Mouse (Mus musculus) MEL (cell line): ENCODE results near the gene Hmgcr. TPM values are rescaled to one million over a fixed set of nuclear protein-coding genes. Genes with fewer than 3 reads are reported as not detected.

Experiments used
- DNase-seq: peaks from one replicate; pipeline ENCODE4 v3.0.0; 2011; ENCODE audit warnings: low read depth, low spot score
- H3K27ac ChIP-seq: 2 replicates; pipeline ENCODE4 v1.5.1; 2012; ENCODE audit warnings: low read depth, mild to moderate bottlenecking, control low read depth, low read length, moderate library complexity; ENCODE audit not compliant: control insufficient read depth
- H3K27me3 ChIP-seq, 2 experiments: fragments of 150-350 bp in 1 of 2; sonication (generic) in 1 of 2; 2 replicates each; pipeline ENCODE4 v1.6.1; 2012; ENCODE audit warnings: low read length in 2 of 2, mild to moderate bottlenecking in 2 of 2, improper control_type of control experiment in 1 of 2, moderate library complexity in 1 of 2; ENCODE audit not compliant: insufficient read depth in 2 of 2, control insufficient read depth in 1 of 2
- H3K36me3 ChIP-seq, 2 experiments: 2 replicates each; pipeline ENCODE4 v1.6.1; 2012 to 2014; ENCODE audit warnings: low read length in 2 of 2, improper control_type of control experiment in 1 of 2, inconsistent platforms in 1 of 2, mild to moderate bottlenecking in 1 of 2; ENCODE audit not compliant: insufficient read depth in 2 of 2, control insufficient read depth in 1 of 2
- H3K4me1 ChIP-seq, 2 experiments: fragments of 150-350 bp in 1 of 2; sonication (generic) in 1 of 2; 2 replicates each; pipeline ENCODE4 v1.6.1; 2012; ENCODE audit warnings: low read length in 2 of 2, improper control_type of control experiment in 1 of 2, mild to moderate bottlenecking in 1 of 2; ENCODE audit not compliant: insufficient read depth in 2 of 2, control insufficient read depth in 1 of 2
- H3K4me3 ChIP-seq, 2 experiments: fragments of 150-350 bp in 1 of 2; sonication (generic) in 1 of 2; 2 replicates each; pipeline ENCODE4 v1.5.1; 2012; ENCODE audit warnings: low read depth in 2 of 2, low read length in 2 of 2, mild to moderate bottlenecking in 2 of 2, moderate library complexity in 2 of 2, control low read depth in 1 of 2, improper control_type of control experiment in 1 of 2; ENCODE audit not compliant: control insufficient read depth in 1 of 2, insufficient read depth in 1 of 2
- H3K79me2 ChIP-seq: 2 replicates; pipeline ENCODE4 v1.6.1; 2012; ENCODE audit warnings: mild to moderate bottlenecking, low read length, moderate library complexity; ENCODE audit not compliant: control insufficient read depth, poor library complexity, insufficient read depth
- H3K9ac ChIP-seq: 2 replicates; pipeline ENCODE4 v1.6.1; 2012; ENCODE audit warnings: low read depth, mild to moderate bottlenecking, control low read depth, low read length, moderate library complexity; ENCODE audit not compliant: control insufficient read depth, poor library complexity, severe bottlenecking
- H3K9me3 ChIP-seq: fragments of 150-350 bp; sonication (generic); replicated peaks from 2 replicates; pipeline ENCODE4 v1.6.1; 2012; ENCODE audit warnings: mild to moderate bottlenecking, low read length, improper control_type of control experiment, moderate library complexity; ENCODE audit not compliant: insufficient read depth
- BHLHE40 ChIP-seq: IDR thresholded peaks from 2 replicates; pipeline ENCODE4 v1.6.1; 2012; ENCODE audit warnings: low read depth, mild to moderate bottlenecking, inconsistent platforms, low read length, improper control_type of control experiment, borderline replicate concordance
- CHD1 ChIP-seq: IDR thresholded peaks from 2 replicates; pipeline ENCODE4 v1.6.1; 2012; ENCODE audit warnings: low read depth, mild to moderate bottlenecking, inconsistent platforms, low read length, improper control_type of control experiment
- CHD2 ChIP-seq: IDR thresholded peaks from 2 replicates; pipeline ENCODE4 v1.6.1; 2011; ENCODE audit warnings: low read length, improper control_type of control experiment
- ETS1 ChIP-seq: IDR thresholded peaks from 2 replicates; pipeline ENCODE4 v1.6.1; 2012; ENCODE audit warnings: low read depth, mild to moderate bottlenecking, inconsistent platforms, low read length, improper control_type of control experiment, moderate library complexity
- KAT2A ChIP-seq: conservative IDR thresholded peaks from 2 replicates; pipeline ENCODE4 v1.6.1; 2012; ENCODE audit warnings: low read depth, low read length, improper control_type of control experiment, inconsistent platforms
- MAFK ChIP-seq: IDR thresholded peaks from 2 replicates; pipeline ENCODE4 v1.6.1; 2011; ENCODE audit warnings: low read depth, mild to moderate bottlenecking, low read length, improper control_type of control experiment, borderline replicate concordance
- MAX ChIP-seq: IDR thresholded peaks from 2 replicates; pipeline ENCODE4 v1.6.1; 2011; ENCODE audit warnings: low read length, improper control_type of control experiment
- MEF2A ChIP-seq: IDR thresholded peaks from 2 replicates; pipeline ENCODE4 v1.6.1; 2014; ENCODE audit warnings: low read depth, mild to moderate bottlenecking, inconsistent platforms, low read length, improper control_type of control experiment; ENCODE audit not compliant: poor library complexity, insufficient replicate concordance, severe bottlenecking; ENCODE audit errors: extremely low read depth
- MXI1 ChIP-seq: IDR thresholded peaks from 2 replicates; pipeline ENCODE4 v1.6.1; 2011; ENCODE audit warnings: mild to moderate bottlenecking, low read depth, low read length, improper control_type of control experiment
- MYC ChIP-seq: IDR thresholded peaks from 2 replicates; pipeline ENCODE4 v1.6.1; 2011; ENCODE audit warnings: low read depth, mild to moderate bottlenecking, low read length, improper control_type of control experiment, moderate library complexity
- NELFE ChIP-seq: IDR thresholded peaks from 2 replicates; pipeline ENCODE4 v1.6.1; 2011; ENCODE audit warnings: low read depth, low read length, improper control_type of control experiment
- RAD21 ChIP-seq: IDR thresholded peaks from 2 replicates; pipeline ENCODE4 v1.6.1; 2011; ENCODE audit warnings: mild to moderate bottlenecking, low read depth, low read length, improper control_type of control experiment
- SMC3 ChIP-seq: IDR thresholded peaks from 2 replicates; pipeline ENCODE4 v1.6.1; 2011; ENCODE audit warnings: low read depth, low read length, improper control_type of control experiment
- TBP ChIP-seq: IDR thresholded peaks from 2 replicates; pipeline ENCODE4 v1.8.0; 2011; ENCODE audit warnings: low read depth, low read length, improper control_type of control experiment
- TCF12 ChIP-seq: IDR thresholded peaks from 2 replicates; pipeline ENCODE4 v1.6.1; 2014; ENCODE audit warnings: low read depth, mild to moderate bottlenecking, inconsistent platforms, low read length, improper control_type of control experiment, moderate library complexity
- UBTF ChIP-seq: IDR thresholded peaks from 2 replicates; pipeline ENCODE4 v1.6.1; 2012; ENCODE audit warnings: low read depth, mild to moderate bottlenecking, inconsistent platforms, low read length, improper control_type of control experiment, moderate library complexity, borderline replicate concordance; ENCODE audit not compliant: insufficient read depth
- USF1 ChIP-seq: IDR thresholded peaks from 2 replicates; pipeline ENCODE4 v1.6.1; 2014; ENCODE audit warnings: low read depth, mild to moderate bottlenecking, inconsistent platforms, low read length, improper control_type of control experiment, moderate library complexity
- USF2 ChIP-seq, 2 experiments: IDR thresholded peaks; 2 replicates each; pipeline ENCODE4 v1.6.1; 2011 to 2012; ENCODE audit warnings: improper control_type of control experiment in 2 of 2, low read length in 2 of 2, borderline replicate concordance in 1 of 2, inconsistent platforms in 1 of 2, low read depth in 1 of 2, mild to moderate bottlenecking in 1 of 2; ENCODE audit not compliant: insufficient read depth in 1 of 2
- ZC3H11A ChIP-seq: IDR thresholded peaks from 2 replicates; pipeline ENCODE4 v1.6.1; 2012; ENCODE audit warnings: low read depth, mild to moderate bottlenecking, inconsistent platforms, low read length, improper control_type of control experiment
- ZKSCAN1 ChIP-seq: IDR thresholded peaks from 2 replicates; pipeline ENCODE4 v1.6.1; 2012; ENCODE audit warnings: low read depth, mild to moderate bottlenecking, inconsistent platforms, low read length, improper control_type of control experiment, moderate library complexity
- ZMIZ1 ChIP-seq: IDR thresholded peaks from 2 replicates; pipeline ENCODE4 v1.6.1; 2012; ENCODE audit warnings: low read depth, mild to moderate bottlenecking, inconsistent platforms, low read length, improper control_type of control experiment, moderate library complexity
- polyA plus RNA-seq, 2 experiments: library from polyadenylated mRNA; stranded (reverse) in 1 of 2; unstranded in 1 of 2; fragments of >175 nt in 1 of 2; fragments of >200 nt in 1 of 2; gene quantifications; 2 replicates each; pipeline versions ENCODE4 v1.2.1 to v1.2.4; 2012; ENCODE audit warnings: low replicate concordance in 2 of 2, low read depth in 1 of 2; ENCODE audit not compliant: insufficient read length in 2 of 2, insufficient read depth in 1 of 2, missing spikeins in 1 of 2
- total RNA-seq: library from RNA; depleted of rRNA; stranded (reverse); fragments of 300-350 nt; gene quantifications from 2 replicates; pipeline ENCODE4 v1.2.3, GENCODE M21; 2012

Gene Hmgcr
- total and polyA plus RNA-seq, 3 experiments, result 52.5 to 69.8 TPM; not detected in 1

DNA sequence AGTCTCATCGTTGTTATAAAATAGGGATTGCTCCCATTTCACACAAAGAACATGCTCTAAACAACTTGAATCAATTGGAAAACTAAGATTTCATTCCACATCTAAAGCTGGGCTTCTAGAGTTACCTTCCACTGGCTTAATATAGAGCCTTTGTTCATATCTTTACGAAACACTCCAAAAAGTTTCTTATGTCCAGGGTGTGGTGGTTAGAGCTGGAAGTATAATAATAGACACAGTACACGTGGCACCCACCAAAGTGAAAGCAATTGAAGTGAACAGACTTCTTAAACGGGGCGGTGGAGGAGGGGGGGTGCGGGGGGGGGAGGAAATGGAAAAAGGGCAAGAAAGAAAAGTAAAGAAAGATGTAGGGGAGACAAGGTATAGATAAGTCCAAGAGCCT is 1.5 kb upstream of the Hmgcr start:
- H3K36me3 ChIP-seq, result peaks cover 2 to 27% of the 10 kb centered on the region in 2 experiments; a peak in 3 of 4 replicates
- H3K9me3 ChIP-seq, result no peaks in the 10 kb centered on the region
- DNase-seq, result peak; percentile 69
- peaks cover 28% of the 10 kb centered on the region for H3K79me2 ChIP-seq
- peak overlapping the region in 1 of 2 experiments; percentile 46; a peak in 3 of 4 replicates for H3K4me3 ChIP-seq
- H3K27ac ChIP-seq, result peak overlapping the region; percentile 98
- H3K9ac ChIP-seq, result peak overlapping the region; percentile 80
- H3K27me3 ChIP-seq, result no peaks in the 10 kb centered on the region
- TF ChIP-seq NELFE (0 out of 2 replicates have a peak, but pooled peaks have one; percentile 8), USF1 (peak; percentile 29; the same call in 1 of the 2 replicates), TCF12 (0 out of 2 replicates have a peak, but pooled peaks have one; percentile 21), MAX (peak; percentile 79), CHD2 (no peak), ZMIZ1 (no peak), MXI1 (peak; percentile 86), BHLHE40 (peak; percentile 7; the same call in 1 of the 2 replicates), USF2 (IDR thresholded peaks at IDR 0.05; ENCODE audit: borderline replicate concordance in 1 of 2, insufficient read depth in 1 of 2, low read depth in 1 of 2, low read length in 2 of 2) (no peak), ZC3H11A (no peak), MAFK (no peak), MEF2A (0 out of 2 replicates have a peak, but pooled peaks have one; percentile 30), MYC (peak; percentile 88), SMC3 (no peak), ETS1 (0 out of 2 replicates have a peak, but pooled peaks have one; percentile 35)
- H3K4me1 ChIP-seq, result peaks cover 5 to 15% of the 10 kb centered on the region in 2 experiments

DNA sequence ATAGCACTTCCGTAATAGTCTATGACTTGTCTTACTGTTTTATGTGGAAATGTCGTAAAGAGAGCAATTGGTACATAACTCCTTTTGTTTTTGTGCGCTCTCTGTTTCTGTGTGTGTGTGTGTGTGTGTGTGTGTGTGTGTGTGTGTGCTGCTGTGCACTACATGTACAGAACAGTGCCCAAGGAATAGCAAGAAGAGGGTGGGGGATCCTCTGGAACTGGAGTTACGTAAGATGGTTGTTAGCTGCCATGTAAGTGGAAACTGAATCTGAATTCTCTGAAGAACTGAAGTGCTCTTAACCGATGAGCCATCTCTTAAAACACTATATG is 1.1 kb upstream of the Hmgcr start:
- no peaks in the 10 kb centered on the region for H3K9me3 ChIP-seq
- TF ChIP-seq ETS1, result peak; percentile 59; the same call in 1 of the 2 replicates
- peak; percentile 12; the same call in 1 of the 2 replicates for TF ChIP-seq NELFE
- 0 out of 2 replicates have a peak, but pooled peaks have one; percentile 31 for TF ChIP-seq TBP
- no peak for TF ChIP-seq BHLHE40
- no peak for TF ChIP-seq UBTF
- no peak for TF ChIP-seq RAD21
- no peak for TF ChIP-seq ZMIZ1
- TF ChIP-seq ZKSCAN1, result no peak
- no peak for TF ChIP-seq MAFK
- TF ChIP-seq CHD1, result peak; percentile 82; the same call in 1 of the 2 replicates
- no peak for TF ChIP-seq KAT2A
- 0 out of 2 replicates have a peak, but pooled peaks have one; percentile 32 for TF ChIP-seq MYC
- H3K27me3 ChIP-seq, result no peaks in the 10 kb centered on the region
- H3K27ac ChIP-seq, result peak overlapping the region; percentile 98
- peak overlapping the region; percentile 80 for H3K9ac ChIP-seq
- peak overlapping the region; percentile 46 to 65 for H3K4me3 ChIP-seq
- peaks cover 28% of the 10 kb centered on the region for H3K79me2 ChIP-seq
- peaks cover 5 to 13% of the 10 kb centered on the region in 2 experiments for H3K4me1 ChIP-seq
- H3K36me3 ChIP-seq, result peaks cover 2 to 24% of the 10 kb centered on the region in 2 experiments; a peak in 3 of 4 replicates
- no peak for DNase-seq
